Mouse (Mus musculus): ENCODE measurements around the gene Slc4a8. TPM values are rescaled to one million over a fixed set of nuclear protein-coding genes. Genes with fewer than 3 reads are reported as not detected.

Gene Slc4a8
- polyA plus RNA-seq, 1 experiment, result 1.2 TPM

- H3K4me1 ChIP-seq (ENCODE audit: control insufficient read depth, insufficient read depth, low read length), result no peaks in the 10 kb centered on the region
- H3K27ac ChIP-seq (ENCODE audit: insufficient read depth, low read length), result no peak overlapping the region
- no peak for TF ChIP-seq POLR2A (IDR thresholded peaks at IDR 0.05; ENCODE audit: low read depth, low read length)
- TF ChIP-seq CTCF (IDR thresholded peaks at IDR 0.05; ENCODE audit: borderline replicate concordance, insufficient read depth, low read length), result no peak
- H3K4me3 ChIP-seq (ENCODE audit: insufficient read depth, low read length), result no peak overlapping the region
Observed at GRCm38 (mm10) chr15:100738351-100738781, 23.2 kb upstream of the Slc4a8 start.

- H3K4me1 ChIP-seq (ENCODE audit: control insufficient read depth, insufficient read depth, low read length), result no peaks in the 10 kb centered on the region
- no peak for TF ChIP-seq CTCF (IDR thresholded peaks at IDR 0.05; ENCODE audit: borderline replicate concordance, insufficient read depth, low read length)
- no peak for TF ChIP-seq POLR2A (IDR thresholded peaks at IDR 0.05; ENCODE audit: low read depth, low read length)
- H3K27ac ChIP-seq (ENCODE audit: insufficient read depth, low read length), result no peak overlapping the region
- H3K4me3 ChIP-seq (ENCODE audit: insufficient read depth, low read length), result no peak overlapping the region
Observed at GRCm38 (mm10) chr15:100739442-100739841, 22.1 kb upstream of the Slc4a8 start.

- Histone ChIP-seq H3K4me3 (ENCODE audit: insufficient read depth, low read length) (no peak overlapping the region), H3K4me1 (ENCODE audit: control insufficient read depth, insufficient read depth, low read length) (no peaks in the 10 kb centered on the region), H3K27ac (ENCODE audit: insufficient read depth, low read length) (no peak overlapping the region)
- TF ChIP-seq POLR2A (IDR thresholded peaks at IDR 0.05; ENCODE audit: low read depth, low read length) (no peak), CTCF (IDR thresholded peaks at IDR 0.05; ENCODE audit: borderline replicate concordance, insufficient read depth, low read length) (no peak)
Observed at GRCm38 (mm10) chr15:100743238-100743637, 18.3 kb upstream of the Slc4a8 start.

GRCm38 (mm10) chr15:100746478-100747120 is 14.9 kb upstream of the Slc4a8 start:
- Histone ChIP-seq H3K4me1 (ENCODE audit: control insufficient read depth, insufficient read depth, low read length) (no peaks in the 10 kb centered on the region), H3K27ac (ENCODE audit: insufficient read depth, low read length) (no peak overlapping the region), H3K4me3 (ENCODE audit: insufficient read depth, low read length) (no peak overlapping the region)
- TF ChIP-seq POLR2A (IDR thresholded peaks at IDR 0.05; ENCODE audit: low read depth, low read length) (no peak), CTCF (IDR thresholded peaks at IDR 0.05; ENCODE audit: borderline replicate concordance, insufficient read depth, low read length) (no peak)

GRCm38 (mm10) chr15:100747121-100747963 is 14.2 kb upstream of the Slc4a8 start:
- Histone ChIP-seq H3K27ac (ENCODE audit: insufficient read depth, low read length) (no peak overlapping the region), H3K4me3 (ENCODE audit: insufficient read depth, low read length) (peak overlapping the region; percentile 30; the same call in 1 of the 2 replicates), H3K4me1 (ENCODE audit: control insufficient read depth, insufficient read depth, low read length) (no peaks in the 10 kb centered on the region)
- TF ChIP-seq CTCF (IDR thresholded peaks at IDR 0.05; ENCODE audit: borderline replicate concordance, insufficient read depth, low read length), result no peak
- no peak for TF ChIP-seq POLR2A (IDR thresholded peaks at IDR 0.05; ENCODE audit: low read depth, low read length)

- no peak overlapping the region for H3K27ac ChIP-seq (ENCODE audit: insufficient read depth, low read length)
Observed at GRCm38 (mm10) chr15:100748584-100748983, 13.0 kb upstream of the Slc4a8 start.

GRCm38 (mm10) chr15:100749751-100750538 is 11.6 kb upstream of the Slc4a8 start:
- TF ChIP-seq POLR2A (IDR thresholded peaks at IDR 0.05; ENCODE audit: low read depth, low read length) (no peak), CTCF (IDR thresholded peaks at IDR 0.05; ENCODE audit: borderline replicate concordance, insufficient read depth, low read length) (no peak)
- no peaks in the 10 kb centered on the region for H3K4me1 ChIP-seq (ENCODE audit: control insufficient read depth, insufficient read depth, low read length)
- H3K27ac ChIP-seq (ENCODE audit: insufficient read depth, low read length), result no peak overlapping the region
- no peak overlapping the region for H3K4me3 ChIP-seq (ENCODE audit: insufficient read depth, low read length)

More at GRCm38 (mm10) chr15:100748584-100748983, 13.0 kb upstream of the Slc4a8 start:
- H3K4me1 ChIP-seq (ENCODE audit: control insufficient read depth, insufficient read depth, low read length), result no peaks in the 10 kb centered on the region
- TF ChIP-seq CTCF (IDR thresholded peaks at IDR 0.05; ENCODE audit: borderline replicate concordance, insufficient read depth, low read length) (no peak), POLR2A (IDR thresholded peaks at IDR 0.05; ENCODE audit: low read depth, low read length) (no peak)
- H3K4me3 ChIP-seq (ENCODE audit: insufficient read depth, low read length), result no peak overlapping the region

GRCm38 (mm10) chr15:100752439-100752838 is 9.1 kb upstream of the Slc4a8 start:
- Histone ChIP-seq H3K4me1 (ENCODE audit: control insufficient read depth, insufficient read depth, low read length) (no peaks in the 10 kb centered on the region), H3K4me3 (ENCODE audit: insufficient read depth, low read length) (no peak overlapping the region), H3K27ac (ENCODE audit: insufficient read depth, low read length) (no peak overlapping the region)
- TF ChIP-seq CTCF (IDR thresholded peaks at IDR 0.05; ENCODE audit: borderline replicate concordance, insufficient read depth, low read length) (no peak), POLR2A (IDR thresholded peaks at IDR 0.05; ENCODE audit: low read depth, low read length) (no peak)

GRCm38 (mm10) chr15:100753045-100753444 is 8.5 kb upstream of the Slc4a8 start:
- TF ChIP-seq CTCF (IDR thresholded peaks at IDR 0.05; ENCODE audit: borderline replicate concordance, insufficient read depth, low read length), result no peak
- no peak for TF ChIP-seq POLR2A (IDR thresholded peaks at IDR 0.05; ENCODE audit: low read depth, low read length)
- Histone ChIP-seq H3K4me3 (ENCODE audit: insufficient read depth, low read length) (no peak overlapping the region), H3K27ac (ENCODE audit: insufficient read depth, low read length) (no peak overlapping the region), H3K4me1 (ENCODE audit: control insufficient read depth, insufficient read depth, low read length) (no peaks in the 10 kb centered on the region)

All from embryonic fibroblast, embryonic 13.5 days (primary cell).